Mouse (Mus musculus) erythroblast, embryonic 14.5 days (primary cell): ENCODE results near the gene Npb. TPM values are rescaled to one million over a fixed set of nuclear protein-coding genes. Genes with fewer than 3 reads are reported as not detected.

ENCODE experiments used
- H3K27me3 ChIP-seq: 2 replicates; pipeline ENCODE4 v1.6.1; 2012; ENCODE audit warnings: inconsistent platforms; ENCODE audit not compliant: control insufficient read depth
- H3K36me3 ChIP-seq: 2 replicates; pipeline ENCODE4 v1.6.1; 2012; ENCODE audit warnings: mild to moderate bottlenecking, inconsistent platforms; ENCODE audit not compliant: control insufficient read depth
- H3K4me1 ChIP-seq: 2 replicates; pipeline ENCODE4 v1.6.1; 2012; ENCODE audit warnings: inconsistent platforms; ENCODE audit not compliant: control insufficient read depth
- H3K4me3 ChIP-seq: replicated peaks from 2 replicates; pipeline ENCODE3; 2012; ENCODE audit warnings: moderate library complexity, mild to moderate bottlenecking, inconsistent platforms
- H3K9me3 ChIP-seq: 2 replicates; pipeline ENCODE4 v1.6.1; 2012; ENCODE audit warnings: low read length, inconsistent platforms, mixed read lengths; ENCODE audit not compliant: control insufficient read depth
- GATA1 ChIP-seq: IDR thresholded peaks from 2 replicates; pipeline ENCODE4 v1.6.1; 2012; ENCODE audit warnings: low read length, inconsistent platforms, mixed read lengths
- TAL1 ChIP-seq: IDR thresholded peaks from 3 replicates; pipeline ENCODE4 v1.6.1; 2012; ENCODE audit warnings: low read length, inconsistent platforms, mixed read lengths
- polyA plus RNA-seq: library from polyadenylated mRNA; stranded (reverse); fragments of >175 nt; gene quantifications from 2 replicates; pipeline ENCODE4 v1.2.3, GENCODE M21; 2012

The Npb gene
- polyA plus RNA-seq, 1 experiment, result not detected

DNA sequence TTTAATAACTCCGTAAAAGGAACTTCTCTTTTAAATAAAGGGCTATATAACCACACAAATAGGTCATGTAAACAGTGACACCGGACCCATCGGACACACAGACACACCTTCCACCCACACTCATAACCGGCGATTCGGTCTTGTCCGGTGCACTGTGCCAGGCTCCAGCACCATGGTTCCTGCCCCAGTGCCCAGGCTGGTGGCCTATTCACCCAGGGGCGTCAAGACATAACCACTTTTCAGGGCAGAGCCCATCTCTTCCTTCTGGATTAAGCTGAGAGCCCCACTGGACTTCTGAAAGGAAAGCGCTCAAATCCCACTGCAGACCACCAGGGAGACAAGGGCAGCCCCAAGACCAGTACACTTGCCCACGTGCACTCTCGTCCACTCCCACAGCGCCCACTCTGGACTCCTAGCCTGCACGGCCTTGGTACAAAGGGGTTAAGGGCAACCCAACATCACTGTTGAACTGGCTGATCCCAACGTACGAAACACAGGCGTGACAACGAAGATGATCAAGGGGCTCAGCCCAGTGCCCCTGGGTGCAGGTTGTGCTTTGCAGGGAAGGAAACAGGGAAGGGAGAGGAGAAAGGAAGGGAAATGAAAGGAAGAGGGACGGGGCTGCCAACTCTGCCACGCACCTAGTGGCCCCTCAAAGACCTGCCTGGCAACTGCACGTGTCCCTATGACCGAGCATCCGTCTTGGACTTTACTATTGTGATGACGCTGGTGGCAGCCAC is 20.5 kb downstream of the Npb start:
- no peaks in the 10 kb centered on the region for H3K9me3 ChIP-seq
- H3K36me3 ChIP-seq, result peaks cover 68% of the 10 kb centered on the region
- TF ChIP-seq TAL1, result no peak
- TF ChIP-seq GATA1, result no peak
- H3K4me1 ChIP-seq, result peaks cover 86% of the 10 kb centered on the region
- peak overlapping the region; percentile 83 for H3K4me3 ChIP-seq
- no peaks in the 10 kb centered on the region for H3K27me3 ChIP-seq

DNA sequence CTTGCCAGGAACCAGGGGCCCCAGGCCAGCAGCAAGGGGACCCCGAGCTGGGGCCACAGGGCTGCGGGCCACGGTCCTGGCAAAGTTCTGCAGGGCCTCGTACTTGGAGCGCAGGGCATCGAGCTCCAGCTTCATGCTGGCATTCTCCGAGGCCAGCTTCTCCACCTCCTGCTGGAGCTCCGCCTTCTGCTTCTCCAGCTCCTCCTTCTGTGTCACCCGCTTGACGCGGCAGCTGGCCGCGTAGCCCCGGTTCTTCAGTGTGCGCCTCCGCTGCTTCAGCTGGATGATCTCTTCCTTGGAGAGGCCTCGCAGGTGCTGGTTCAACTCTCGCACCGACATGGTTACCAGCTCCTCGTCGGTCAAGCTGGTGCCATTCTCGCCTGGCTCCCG is 21.1 kb downstream of the Npb start:
- peaks cover 64% of the 10 kb centered on the region for H3K36me3 ChIP-seq
- peak overlapping the region; percentile 83 for H3K4me3 ChIP-seq
- H3K27me3 ChIP-seq, result no peaks in the 10 kb centered on the region
- H3K4me1 ChIP-seq, result peaks cover 86% of the 10 kb centered on the region
- no peaks in the 10 kb centered on the region for H3K9me3 ChIP-seq
- no peak for TF ChIP-seq GATA1
- no peak for TF ChIP-seq TAL1

DNA sequence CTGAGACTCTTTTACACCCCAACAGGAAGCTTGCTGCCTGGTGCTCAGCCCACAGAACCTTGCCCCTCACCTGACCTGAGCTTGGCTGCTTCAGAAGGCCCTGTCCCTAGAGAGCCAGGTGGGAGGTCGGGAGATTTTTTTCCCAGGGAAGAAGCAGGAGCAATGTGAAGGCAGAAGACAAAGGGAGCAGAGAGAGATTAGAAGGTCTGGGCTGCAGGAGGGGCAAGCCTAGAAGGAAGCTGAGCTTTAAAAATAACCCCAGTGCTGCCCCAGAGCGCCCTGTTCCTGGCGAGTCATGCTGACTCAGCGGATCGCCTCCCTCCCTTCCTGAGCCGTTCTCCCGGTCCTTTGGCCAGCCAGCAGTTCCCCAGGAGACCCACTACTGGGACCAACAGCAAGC is 21.6 kb downstream of the Npb start:
- H3K27me3 ChIP-seq, result no peaks in the 10 kb centered on the region
- H3K36me3 ChIP-seq, result peaks cover 63% of the 10 kb centered on the region
- TF ChIP-seq TAL1 (no peak), GATA1 (no peak)
- peaks cover 88% of the 10 kb centered on the region for H3K4me1 ChIP-seq
- no peaks in the 10 kb centered on the region for H3K9me3 ChIP-seq
- peak overlapping the region; percentile 83 for H3K4me3 ChIP-seq

GRCm38 (mm10) chr11:120630401-120630871 is 22.2 kb downstream of the Npb start:
- Histone ChIP-seq H3K27me3 (no peaks in the 10 kb centered on the region), H3K4me3 (peak overlapping the region; percentile 83), H3K9me3 (no peaks in the 10 kb centered on the region), H3K36me3 (peaks cover 59% of the 10 kb centered on the region), H3K4me1 (peaks cover 86% of the 10 kb centered on the region)
- TF ChIP-seq TAL1 (no peak), GATA1 (no peak)

- no peaks in the 10 kb centered on the region for H3K27me3 ChIP-seq
- no peaks in the 10 kb centered on the region for H3K9me3 ChIP-seq
- peaks cover 83% of the 10 kb centered on the region for H3K4me1 ChIP-seq
- H3K4me3 ChIP-seq, result peak overlapping the region; percentile 83
- no peak for TF ChIP-seq GATA1
- peaks cover 55% of the 10 kb centered on the region for H3K36me3 ChIP-seq
These were observed 22.8 kb downstream of the Npb start for GRCm38 (mm10) chr11:120630881-120631725.

GRCm38 (mm10) chr11:120631726-120632448 is 23.6 kb downstream of the Npb start:
- peaks cover 48% of the 10 kb centered on the region for H3K36me3 ChIP-seq
- H3K4me3 ChIP-seq, result peak overlapping the region; percentile 83
- peaks cover 80% of the 10 kb centered on the region for H3K4me1 ChIP-seq
- no peaks in the 10 kb centered on the region for H3K9me3 ChIP-seq
- no peak for TF ChIP-seq GATA1
- no peak for TF ChIP-seq TAL1
- H3K27me3 ChIP-seq, result no peaks in the 10 kb centered on the region

DNA sequence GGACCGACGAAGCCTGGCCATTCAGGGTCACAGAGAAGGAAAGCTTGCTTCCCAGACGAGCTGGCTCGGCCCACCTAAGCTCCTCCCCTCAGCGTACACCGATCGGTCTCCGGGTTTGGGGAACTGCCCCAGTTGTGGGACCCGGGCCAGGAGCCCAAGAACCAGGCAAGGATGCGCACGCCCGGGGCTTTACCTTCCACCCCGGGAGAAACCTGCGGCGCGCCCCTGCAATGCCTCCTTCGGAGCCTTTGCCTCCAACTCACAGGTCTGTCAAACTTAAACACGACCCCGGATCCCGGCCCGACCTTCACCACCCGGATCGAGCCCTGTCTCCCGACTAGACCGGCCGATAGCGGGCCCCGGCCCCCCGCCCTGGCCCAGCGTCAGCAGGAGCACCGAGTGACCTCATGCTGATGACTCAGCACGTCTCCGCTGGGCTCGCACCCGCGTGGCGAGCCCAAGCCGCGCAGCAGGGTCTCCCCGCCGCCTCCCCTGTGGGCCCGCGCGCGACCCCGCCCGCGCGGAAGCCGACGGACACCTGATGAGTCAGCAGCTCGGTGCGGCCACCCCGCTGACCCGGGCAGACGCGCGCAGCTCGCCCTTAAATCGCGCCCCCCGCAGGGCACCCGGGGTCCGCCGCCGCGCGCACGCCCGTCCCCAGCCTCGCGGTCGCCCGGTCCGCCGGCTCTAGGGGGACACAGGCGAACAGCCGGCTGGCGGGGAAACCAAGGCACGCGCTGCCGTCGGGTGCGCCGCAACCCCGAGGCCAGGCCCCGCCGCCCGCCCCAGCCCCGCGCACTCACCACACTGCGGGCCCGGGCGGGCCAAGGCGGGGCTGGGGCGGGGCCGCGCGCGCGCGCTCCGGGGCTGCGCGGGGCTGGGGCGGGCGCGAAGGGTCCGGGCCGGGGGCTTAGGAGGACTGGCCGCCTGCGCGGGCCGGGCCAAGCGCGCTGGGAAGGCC is 24.6 kb downstream of the Npb start:
- H3K4me1 ChIP-seq, result peaks cover 71% of the 10 kb centered on the region
- H3K36me3 ChIP-seq, result peaks cover 40% of the 10 kb centered on the region
- H3K9me3 ChIP-seq, result no peaks in the 10 kb centered on the region
- peak overlapping the region; percentile 83 for H3K4me3 ChIP-seq
- no peaks in the 10 kb centered on the region for H3K27me3 ChIP-seq
- TF ChIP-seq GATA1 (no peak), TAL1 (no peak)
